ENCODE assay signal across 7 mouse cellular contexts in genomic region chr13:109116004-109116341, GRCm38 (mm10).
DNase-seq lines count a peak whose midpoint lies in the region; ATAC-seq and TF ChIP-seq lines count a peak whose summit lies in the region.

No protein-coding gene starts in this region.

- ATAC-seq in embryonic facial prominence, embryonic 11.5 days (replicated peaks; ENCODE audit: insufficient number of reproducible peaks, low FRiP score, low TSS enrichment, low read depth) = peak; percentile 87

- H3K4me3 ChIP-seq in ES-Bruce4 (ENCODE audit: low read depth, low read length) = peak overlapping the region; percentile 26; the same call in 1 of the 2 replicates
- peak overlapping the region; percentile 41 for H3K4me3 ChIP-seq in embryonic facial prominence, embryonic 11.5 days (ENCODE audit: low read depth, low read length)
- H3K4me3 ChIP-seq in midbrain, embryonic 10.5 days = peak overlapping the region; percentile 81

- H3K9me3 ChIP-seq in ES-Bruce4 (replicated peaks; ENCODE audit: control insufficient read depth, insufficient read depth, low read length, poor library complexity, severe bottlenecking) = no peaks in the 10 kb centered on the region
- no peaks in the 10 kb centered on the region for H3K9me3 ChIP-seq in embryonic facial prominence, embryonic 11.5 days (replicated peaks; ENCODE audit: control insufficient read depth, low read length)
- no peaks in the 10 kb centered on the region for H3K9me3 ChIP-seq in midbrain, embryonic 10.5 days (replicated peaks)

- no peaks in the 10 kb centered on the region for H3K36me3 ChIP-seq in ES-Bruce4 (ENCODE audit: control insufficient read depth, insufficient read depth, low read length, poor library complexity, severe bottlenecking)
- no peaks in the 10 kb centered on the region for H3K36me3 ChIP-seq in embryonic facial prominence, embryonic 11.5 days (replicated peaks; ENCODE audit: control insufficient read depth, insufficient read depth, low read depth, low read length)
- no peaks in the 10 kb centered on the region for H3K36me3 ChIP-seq in midbrain, embryonic 10.5 days

- TF ChIP-seq EP300 in ES-Bruce4 (IDR thresholded peaks at IDR 0.05; ENCODE audit: insufficient read depth, low read depth, low read length) = no peak

- no peak for TF ChIP-seq POLR2A in ES-Bruce4 (IDR thresholded peaks at IDR 0.05; ENCODE audit: insufficient read depth, low read length)

- no peaks in the 10 kb centered on the region for H3K27me3 ChIP-seq in ES-Bruce4 (ENCODE audit: control insufficient read depth, insufficient read depth, low read length, poor library complexity, severe bottlenecking)
- H3K27me3 ChIP-seq in embryonic facial prominence, embryonic 11.5 days (ENCODE audit: control insufficient read depth, insufficient read depth, low read length) = peaks cover 7% of the 10 kb centered on the region; the same call in 1 of the 2 replicates
- H3K27me3 ChIP-seq in midbrain, embryonic 10.5 days (ENCODE audit: low read depth, poor library complexity, severe bottlenecking) = peaks cover 40% of the 10 kb centered on the region

- WGBS in embryonic facial prominence, embryonic 11.5 days = 0% methylated on average over 8 of the region's 8 CpGs
- WGBS in midbrain, embryonic 10.5 days = 0% methylated on average over 8 of the region's 8 CpGs

- H3K27ac ChIP-seq in ES-Bruce4 (ENCODE audit: insufficient read depth, low read length) = no peak overlapping the region
- H3K27ac ChIP-seq in embryonic facial prominence, embryonic 11.5 days (replicated peaks; ENCODE audit: low read depth, low read length) = no peak overlapping the region
- H3K27ac ChIP-seq in midbrain, embryonic 10.5 days (replicated peaks) = no peak overlapping the region

- peak overlapping the region; percentile 95 for H3K4me2 ChIP-seq in embryonic facial prominence, embryonic 11.5 days (ENCODE audit: low read depth, low read length)

- peak; percentile 33 for DNase-seq in 3T3-L1 (ENCODE audit: low read depth, low spot score)
- peak; percentile 88 for DNase-seq in embryonic facial prominence, embryonic 11.5 days (ENCODE audit: low spot score)
- peak; percentile 72 to 73 for DNase-seq in heart, postnatal 10 days
- peak; percentile 72 to 75 for DNase-seq in kidney, postnatal 25 days
- DNase-seq in midbrain, embryonic 10.5 days (ENCODE audit: low spot score) = peak; percentile 72
- no peak for DNase-seq in right cerebral cortex, adult 18-20 months

- intact Hi-C loops in heart, postnatal 10 days (cut with DNase I) = no loop called here

- H3K4me1 ChIP-seq in ES-Bruce4 (ENCODE audit: control insufficient read depth, insufficient read depth, low read length) = no peaks in the 10 kb centered on the region
- H3K4me1 ChIP-seq in embryonic facial prominence, embryonic 11.5 days (ENCODE audit: control insufficient read depth, insufficient read depth, low read length) = peaks cover 6% of the 10 kb centered on the region; the same call in 1 of the 2 replicates
- peaks cover 21% of the 10 kb centered on the region for H3K4me1 ChIP-seq in midbrain, embryonic 10.5 days

- no peak overlapping the region for H3K9ac ChIP-seq in ES-Bruce4 (ENCODE audit: low read depth, poor library complexity, severe bottlenecking)
- no peak overlapping the region for H3K9ac ChIP-seq in embryonic facial prominence, embryonic 11.5 days (replicated peaks; ENCODE audit: low read length)

- TF ChIP-seq CTCF in ES-Bruce4 (IDR thresholded peaks at IDR 0.05; ENCODE audit: low read depth, low read length) = no peak

Comparison
In these comparisons a context has a peak if more than half of its experiments do, and no peak if none do; other contexts are left out.
1. H3K4me3 ChIP-seq: peak in every context shown above with its lines; median percentile 81 in midbrain, embryonic 10.5 days; 41 in embryonic facial prominence, embryonic 11.5 days; 26 in ES-Bruce4.